Mouse (Mus musculus): ENCODE measurements around the gene Mrpl50. TPM values are rescaled to one million over a fixed set of nuclear protein-coding genes. Genes with fewer than 3 reads are reported as not detected.
"Not testable (repeated sequence)": the region's sequence is repeated elsewhere in the genome, so short reads cannot be mapped to it uniquely, and the experiment has no call there.

Mrpl50 gene
- polyA plus RNA-seq, 1 experiment, result 1.4 TPM

- no peak overlapping the region for H3K4me3 ChIP-seq (replicated peaks)
- TF ChIP-seq FLI1 (IDR thresholded peaks at IDR 0.05; ENCODE audit: low read length) (no peak), GATA1 (IDR thresholded peaks at IDR 0.05; ENCODE audit: borderline replicate concordance, low read length) (no peak)
- H3K27me3 ChIP-seq (replicated peaks), result no peaks in the 10 kb centered on the region
- no peaks in the 10 kb centered on the region for H3K9me3 ChIP-seq
- peaks cover 49% of the 10 kb centered on the region for H3K36me3 ChIP-seq (replicated peaks; ENCODE audit: low read length)
- H3K4me1 ChIP-seq, result peaks cover 7% of the 10 kb centered on the region; the same call in 1 of the 2 replicates
Observed at GRCm38 (mm10) chr4:49512636-49513035, 8.3 kb downstream of the Mrpl50 start.

- H3K27me3 ChIP-seq (replicated peaks); H3K4me1 ChIP-seq; H3K4me3 ChIP-seq (replicated peaks); H3K9me3 ChIP-seq: not testable (repeated sequence)
- H3K36me3 ChIP-seq (replicated peaks; ENCODE audit: low read length), result peaks cover 39% of the 10 kb centered on the region
Observed at GRCm38 (mm10) chr4:49510236-49510835, 10.6 kb downstream of the Mrpl50 start.

- H3K27me3 ChIP-seq (replicated peaks), result no peaks in the 10 kb centered on the region
- peaks cover 28% of the 10 kb centered on the region for H3K36me3 ChIP-seq (replicated peaks; ENCODE audit: low read length)
- no peak for TF ChIP-seq GATA1 (IDR thresholded peaks at IDR 0.05; ENCODE audit: borderline replicate concordance, low read length)
- TF ChIP-seq FLI1 (IDR thresholded peaks at IDR 0.05; ENCODE audit: low read length), result no peak
- no peaks in the 10 kb centered on the region for H3K4me1 ChIP-seq
- H3K4me3 ChIP-seq (replicated peaks), result no peak overlapping the region
- no peaks in the 10 kb centered on the region for H3K9me3 ChIP-seq
Observed at GRCm38 (mm10) chr4:49509183-49509582, 11.7 kb downstream of the Mrpl50 start.

GRCm38 (mm10) chr4:49506386-49506785 lies 14.5 kb downstream of the Mrpl50 start, which contains the start of gene Baat:
Baat (minus strand) TSS chr4:49506557.
- no peaks in the 10 kb centered on the region for H3K4me1 ChIP-seq
- no peaks in the 10 kb centered on the region for H3K9me3 ChIP-seq
- no peaks in the 10 kb centered on the region for H3K27me3 ChIP-seq (replicated peaks)
- H3K36me3 ChIP-seq (replicated peaks; ENCODE audit: low read length), result peaks cover 1% of the 10 kb centered on the region
- TF ChIP-seq FLI1 (IDR thresholded peaks at IDR 0.05; ENCODE audit: low read length) (no peak), GATA1 (IDR thresholded peaks at IDR 0.05; ENCODE audit: borderline replicate concordance, low read length) (no peak)
- H3K4me3 ChIP-seq (replicated peaks), result no peak within 1 kb of the TSS

GRCm38 (mm10) chr4:49503563-49503962 lies 17.3 kb downstream of the Mrpl50 start:
- no peaks in the 10 kb centered on the region for H3K9me3 ChIP-seq

GRCm38 (mm10) chr4:49485934-49486650 lies 34.8 kb downstream of the Mrpl50 start:
- not testable (repeated sequence) for H3K4me1 ChIP-seq; H3K4me3 ChIP-seq (replicated peaks); H3K27me3 ChIP-seq (replicated peaks); H3K36me3 ChIP-seq (replicated peaks; ENCODE audit: low read length); H3K9me3 ChIP-seq

More at GRCm38 (mm10) chr4:49503563-49503962, 17.3 kb downstream of the Mrpl50 start:
- no peaks in the 10 kb centered on the region for H3K36me3 ChIP-seq (replicated peaks; ENCODE audit: low read length)
- TF ChIP-seq GATA1 (IDR thresholded peaks at IDR 0.05; ENCODE audit: borderline replicate concordance, low read length), result no peak
- no peak for TF ChIP-seq FLI1 (IDR thresholded peaks at IDR 0.05; ENCODE audit: low read length)
- no peaks in the 10 kb centered on the region for H3K4me1 ChIP-seq
- H3K4me3 ChIP-seq (replicated peaks), result no peak overlapping the region
- no peaks in the 10 kb centered on the region for H3K27me3 ChIP-seq (replicated peaks)

- TF ChIP-seq GATA1 (IDR thresholded peaks at IDR 0.05; ENCODE audit: borderline replicate concordance, low read length) (no peak), FLI1 (IDR thresholded peaks at IDR 0.05; ENCODE audit: low read length) (no peak)
- H3K27me3 ChIP-seq (replicated peaks), result no peaks in the 10 kb centered on the region
- no peaks in the 10 kb centered on the region for H3K9me3 ChIP-seq
- H3K36me3 ChIP-seq (replicated peaks; ENCODE audit: low read length), result no peaks in the 10 kb centered on the region
- H3K4me3 ChIP-seq (replicated peaks), result no peak overlapping the region
- H3K4me1 ChIP-seq, result no peaks in the 10 kb centered on the region
Observed at GRCm38 (mm10) chr4:49485442-49485841, 35.5 kb downstream of the Mrpl50 start.

- no peak for TF ChIP-seq FLI1 (IDR thresholded peaks at IDR 0.05; ENCODE audit: low read length)
- no peak for TF ChIP-seq GATA1 (IDR thresholded peaks at IDR 0.05; ENCODE audit: borderline replicate concordance, low read length)
- Histone ChIP-seq H3K4me1 (0 out of 2 replicates have a peak, but pooled peaks cover 3% of the 10 kb centered on the region), H3K36me3 (replicated peaks; ENCODE audit: low read length) (no peaks in the 10 kb centered on the region), H3K9me3 (no peaks in the 10 kb centered on the region), H3K27me3 (replicated peaks) (no peaks in the 10 kb centered on the region), H3K4me3 (replicated peaks) (no peak overlapping the region)
Observed at GRCm38 (mm10) chr4:49480896-49481295, 40.0 kb downstream of the Mrpl50 start.

- no peaks in the 10 kb centered on the region for H3K27me3 ChIP-seq (replicated peaks)
- TF ChIP-seq GATA1 (IDR thresholded peaks at IDR 0.05; ENCODE audit: borderline replicate concordance, low read length), result no peak
- TF ChIP-seq FLI1 (IDR thresholded peaks at IDR 0.05; ENCODE audit: low read length), result no peak
- no peak overlapping the region for H3K4me3 ChIP-seq (replicated peaks)
- H3K36me3 ChIP-seq (replicated peaks; ENCODE audit: low read length), result no peaks in the 10 kb centered on the region
- H3K9me3 ChIP-seq, result no peaks in the 10 kb centered on the region
- 0 out of 2 replicates have a peak, but pooled peaks cover 3% of the 10 kb centered on the region for H3K4me1 ChIP-seq
Observed at GRCm38 (mm10) chr4:49480104-49480760, 40.7 kb downstream of the Mrpl50 start.

- H3K36me3 ChIP-seq (replicated peaks; ENCODE audit: low read length); H3K4me1 ChIP-seq: not testable (repeated sequence)
Observed at GRCm38 (mm10) chr4:49479035-49479434, 41.9 kb downstream of the Mrpl50 start.

More at GRCm38 (mm10) chr4:49479035-49479434, 41.9 kb downstream of the Mrpl50 start:
- H3K27me3 ChIP-seq (replicated peaks); H3K9me3 ChIP-seq; H3K4me3 ChIP-seq (replicated peaks): not testable (repeated sequence)

Measured in megakaryocyte, embryonic 14.5 days (primary cell).